Mouse (Mus musculus) limb, embryonic 13.5 days (tissue): Measurements from ENCODE around the gene Car12. TPM values are rescaled to one million over a fixed set of nuclear protein-coding genes. Genes with fewer than 3 reads are reported as not detected.

Experiments
- ATAC-seq: fragments of 200-750 bp; cut with Nextera tagmentation; 2 replicates; pipeline ENCODE4 v1.8.0; 2017; ENCODE audit warnings: low read depth, moderate number of reproducible peaks, moderate TSS enrichment; ENCODE audit not compliant: low FRiP score
- H3K27ac ChIP-seq: fragments of 300-500 bp; sonication (generic); 2 replicates; pipeline ENCODE4 v1.5.1; 2015; ENCODE audit warnings: inconsistent platforms, mild to moderate bottlenecking, moderate library complexity
- H3K27me3 ChIP-seq: fragments of 300-500 bp; sonication (generic); 2 replicates; pipeline ENCODE4 v1.6.1; 2015; ENCODE audit warnings: mild to moderate bottlenecking, inconsistent platforms
- H3K36me3 ChIP-seq: fragments of 300-500 bp; sonication (generic); 2 replicates; pipeline ENCODE4 v1.6.1; 2015; ENCODE audit warnings: inconsistent platforms, mild to moderate bottlenecking, moderate library complexity
- H3K4me1 ChIP-seq: fragments of 300-500 bp; sonication (generic); 2 replicates; pipeline ENCODE4 v1.6.1; 2015; ENCODE audit warnings: inconsistent platforms
- H3K4me2 ChIP-seq: fragments of 300-500 bp; sonication (generic); replicated peaks from 2 replicates; pipeline ENCODE4 v1.6.1; 2015; ENCODE audit warnings: inconsistent platforms, mild to moderate bottlenecking, moderate library complexity
- H3K4me3 ChIP-seq: fragments of 300-500 bp; sonication (generic); 2 replicates; pipeline ENCODE4 v1.5.1; 2015; ENCODE audit warnings: moderate library complexity, mild to moderate bottlenecking, inconsistent platforms
- H3K9ac ChIP-seq: fragments of 300-500 bp; sonication (generic); 2 replicates; pipeline ENCODE4 v1.6.1; 2015; ENCODE audit warnings: mild to moderate bottlenecking, inconsistent platforms
- H3K9me3 ChIP-seq: fragments of 300-500 bp; sonication (generic); 2 replicates; pipeline ENCODE4 v1.6.1; 2016; ENCODE audit warnings: inconsistent platforms
- WGBS: fragments of 180-500 bp; shearing (Covaris S2); methylation state at CpG from one replicate; pipeline ENCODE4 v1.1.7; 2015; 5-methylcytosine and 5-hydroxymethylcytosine counted together
- polyA plus RNA-seq: library from polyadenylated mRNA; unstranded; fragments of >200 nt; fragmentation: Nextera tagmentation; extraction: Ambion mirVana; gene quantifications from 2 replicates; pipeline ENCODE4 v1.2.1, GENCODE M21; 2015

The Car12 gene
- polyA plus RNA-seq, 1 experiment from 2014 or later = 21.9 TPM

DNA sequence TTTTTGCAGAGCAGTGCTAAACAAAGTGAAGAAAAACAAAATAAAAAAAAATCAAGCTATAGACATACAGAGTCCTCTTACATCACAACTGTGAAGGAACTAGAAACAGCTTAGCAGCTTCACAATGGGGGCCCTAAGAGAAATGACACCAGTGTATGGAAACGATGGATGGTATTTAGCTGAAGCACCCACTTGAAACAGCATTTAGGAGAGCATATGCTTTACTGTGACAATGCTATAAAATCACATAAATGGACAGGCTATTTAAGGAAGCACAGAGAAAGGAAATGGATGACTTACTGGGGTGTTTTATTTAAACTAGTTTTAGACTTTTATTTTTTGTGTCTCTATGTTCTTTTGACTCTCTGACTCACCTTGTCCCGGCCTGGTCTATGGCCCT lies 25.8 kb upstream of the Car12 start:
- ATAC-seq = no peak
- 83% methylated on average over 2 of the region's 2 CpGs for WGBS

GRCm38 (mm10) chr9:66691683-66692305 lies 21.7 kb upstream of the Car12 start:
- H3K9me3 ChIP-seq = no peaks in the 10 kb centered on the region

More for the DNA sequence above, 25.8 kb upstream of the Car12 start:
- Histone ChIP-seq H3K27me3 (no peaks in the 10 kb centered on the region), H3K9me3 (no peaks in the 10 kb centered on the region), H3K27ac (no peak overlapping the region), H3K4me1 (peaks cover 11% of the 10 kb centered on the region), H3K9ac (no peak overlapping the region), H3K4me2 (no peak overlapping the region), H3K36me3 (no peaks in the 10 kb centered on the region), H3K4me3 (no peak overlapping the region)

DNA sequence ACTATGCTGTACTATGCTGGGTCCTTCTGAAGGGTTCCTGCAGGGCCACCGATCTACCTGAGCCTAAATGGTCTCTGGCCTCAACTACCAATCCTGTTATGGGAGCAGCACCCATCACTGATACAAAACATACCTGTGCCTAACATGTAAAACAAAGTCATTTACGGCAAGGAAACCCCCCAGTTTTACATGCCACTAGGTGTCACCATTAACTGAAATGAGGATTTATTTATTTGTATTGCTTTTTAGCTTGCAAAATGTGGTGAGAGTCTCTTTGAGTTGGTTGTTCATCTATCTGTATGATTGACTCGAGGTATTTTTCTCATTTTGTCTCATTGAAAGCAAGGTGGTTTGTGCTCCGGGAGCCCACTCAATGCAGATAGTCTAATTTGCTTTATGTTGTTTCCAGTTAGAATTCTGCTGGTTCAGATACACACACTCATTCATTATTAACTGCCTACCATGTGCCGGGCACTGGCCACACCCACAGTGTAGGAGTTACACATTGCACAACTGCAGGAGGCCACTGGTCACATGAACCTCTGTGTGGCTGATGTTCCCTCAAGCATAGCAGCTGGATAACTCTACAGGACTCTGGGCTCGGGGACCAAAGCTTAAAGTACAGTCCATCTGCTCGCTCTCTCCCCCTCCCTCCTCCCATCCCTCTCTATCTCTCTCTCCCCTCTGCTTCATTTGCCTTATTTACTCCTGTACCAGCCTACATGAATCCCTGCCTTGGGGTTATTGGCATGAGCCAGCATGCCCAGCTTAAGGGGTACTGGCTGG lies 15.9 kb upstream of the Car12 start:
- H3K4me2 ChIP-seq = no peak overlapping the region
- no peaks in the 10 kb centered on the region for H3K9me3 ChIP-seq
- WGBS = 72% methylated on average over 7 of the region's 7 CpGs
- no peak for ATAC-seq
- H3K4me1 ChIP-seq = no peaks in the 10 kb centered on the region
- no peaks in the 10 kb centered on the region for H3K36me3 ChIP-seq
- H3K27ac ChIP-seq = no peak overlapping the region
- no peak overlapping the region for H3K9ac ChIP-seq
- no peaks in the 10 kb centered on the region for H3K27me3 ChIP-seq
- no peak overlapping the region for H3K4me3 ChIP-seq

More at GRCm38 (mm10) chr9:66691683-66692305, 21.7 kb upstream of the Car12 start:
- Histone ChIP-seq H3K4me2 (no peak overlapping the region), H3K27me3 (no peaks in the 10 kb centered on the region), H3K9ac (no peak overlapping the region), H3K27ac (no peak overlapping the region), H3K36me3 (no peaks in the 10 kb centered on the region), H3K4me3 (no peak overlapping the region), H3K4me1 (peaks cover 5% of the 10 kb centered on the region; the same call in 1 of the 2 replicates)
- WGBS = 76% methylated on average over 4 of the region's 4 CpGs
- no peak; the same call in 1 of the 2 replicates for ATAC-seq

- no peak overlapping the region for H3K4me3 ChIP-seq
Observed at GRCm38 (mm10) chr9:66699748-66700147, 13.7 kb upstream of the Car12 start.

DNA sequence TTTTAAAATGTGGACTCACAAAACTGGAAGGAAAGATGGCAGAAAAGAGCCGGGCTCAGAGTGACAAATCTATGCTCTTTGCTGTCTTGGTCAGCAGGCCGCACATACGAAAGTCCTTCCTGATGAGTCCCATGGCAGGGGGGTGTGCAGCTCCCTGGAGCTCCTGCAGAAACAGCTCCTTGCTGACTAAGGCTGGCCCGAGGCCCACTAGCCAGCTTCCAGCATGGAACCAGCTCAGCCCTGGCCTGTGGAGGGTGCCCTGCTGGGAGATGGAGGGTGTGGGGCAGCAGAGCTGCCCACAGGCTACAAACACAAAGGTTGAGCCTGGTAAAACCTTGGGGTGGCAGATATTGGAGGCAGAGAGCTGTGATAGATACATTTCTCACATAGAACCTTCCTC lies 10.5 kb upstream of the Car12 start:
- Histone ChIP-seq H3K36me3 (no peaks in the 10 kb centered on the region), H3K9ac (no peak overlapping the region), H3K4me3 (no peak overlapping the region), H3K4me1 (peaks cover 14% of the 10 kb centered on the region), H3K9me3 (no peaks in the 10 kb centered on the region), H3K4me2 (no peak overlapping the region), H3K27me3 (no peaks in the 10 kb centered on the region), H3K27ac (no peak overlapping the region)
- no peak for ATAC-seq
- WGBS = 73% methylated on average over 4 of the region's 4 CpGs

More at GRCm38 (mm10) chr9:66699748-66700147, 13.7 kb upstream of the Car12 start:
- Histone ChIP-seq H3K9me3 (no peaks in the 10 kb centered on the region), H3K4me1 (no peaks in the 10 kb centered on the region), H3K27ac (no peak overlapping the region), H3K27me3 (no peaks in the 10 kb centered on the region), H3K9ac (no peak overlapping the region), H3K4me2 (no peak overlapping the region), H3K36me3 (no peaks in the 10 kb centered on the region)
- ATAC-seq = no peak
- WGBS = 83% methylated on average over 4 of the region's 4 CpGs

- Histone ChIP-seq H3K27ac (no peak overlapping the region), H3K4me2 (no peak overlapping the region), H3K4me3 (no peak overlapping the region), H3K27me3 (no peaks in the 10 kb centered on the region), H3K9ac (no peak overlapping the region), H3K4me1 (peaks cover 31% of the 10 kb centered on the region), H3K36me3 (no peaks in the 10 kb centered on the region), H3K9me3 (no peaks in the 10 kb centered on the region)
- no peak for ATAC-seq
Observed at GRCm38 (mm10) chr9:66705354-66705753, 8.1 kb upstream of the Car12 start.

DNA sequence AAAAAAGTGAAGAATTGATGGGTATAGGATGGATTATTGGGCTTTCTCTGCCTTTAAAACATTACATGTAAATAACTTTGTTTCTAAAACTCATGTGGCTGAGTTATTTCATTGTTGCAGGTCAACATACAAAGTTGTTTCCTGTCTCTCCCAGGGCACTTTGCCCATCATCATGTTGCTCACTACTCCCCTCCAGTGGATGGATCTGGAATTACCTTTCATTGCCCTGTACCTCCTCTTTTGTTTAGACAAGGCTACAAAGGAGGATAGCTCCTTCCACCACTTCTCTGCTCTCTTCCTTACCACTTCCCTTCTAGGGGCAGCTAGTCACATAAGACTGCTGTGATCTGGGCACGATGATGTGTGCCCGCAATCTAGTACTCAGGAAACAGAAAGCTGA lies 7.7 kb upstream of the Car12 start:
- H3K4me3 ChIP-seq = no peak overlapping the region
- 53% methylated on average over 2 of the region's 2 CpGs for WGBS
- H3K4me1 ChIP-seq = peaks cover 31% of the 10 kb centered on the region
- H3K36me3 ChIP-seq = no peaks in the 10 kb centered on the region
- no peak overlapping the region for H3K27ac ChIP-seq
- H3K27me3 ChIP-seq = no peaks in the 10 kb centered on the region
- H3K9me3 ChIP-seq = no peaks in the 10 kb centered on the region
- no peak overlapping the region for H3K9ac ChIP-seq
- ATAC-seq = no peak
- H3K4me2 ChIP-seq = no peak overlapping the region

DNA sequence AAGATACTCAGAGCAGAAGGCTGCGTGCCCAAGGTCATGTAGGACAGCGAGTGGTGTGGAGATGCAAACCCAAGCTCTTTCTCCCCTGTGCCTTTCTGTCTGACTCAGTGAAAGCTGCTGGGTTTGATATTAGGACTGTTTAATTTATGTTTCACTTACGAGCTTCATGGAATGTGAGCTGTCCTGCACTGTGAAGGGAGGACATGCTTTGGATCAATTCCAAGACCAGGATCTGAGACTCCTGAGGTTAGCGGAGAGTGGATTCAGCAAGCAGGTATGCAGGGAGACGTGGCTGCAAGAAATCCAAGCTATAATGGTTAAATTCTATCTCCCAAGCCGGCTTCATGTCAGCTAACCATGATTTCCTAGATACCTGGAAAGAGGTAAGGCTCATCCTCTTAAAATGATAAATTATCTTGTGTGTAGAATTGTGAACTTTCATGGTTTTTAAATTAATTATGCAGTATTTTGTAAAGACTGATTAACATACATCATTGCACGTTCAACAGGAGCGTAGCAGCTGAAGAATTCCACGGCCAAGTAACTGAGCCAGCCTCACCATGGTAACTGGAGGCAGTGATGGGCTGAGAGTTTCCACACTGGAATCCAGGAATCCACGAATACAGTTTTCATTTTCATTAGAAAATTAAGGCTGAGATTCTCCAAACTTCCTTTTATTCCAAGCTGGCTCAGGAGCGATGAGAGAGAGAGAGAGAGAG lies 5.3 kb upstream of the Car12 start:
- Histone ChIP-seq H3K27me3 (0 out of 2 replicates have a peak, but pooled peaks cover 7% of the 10 kb centered on the region), H3K9me3 (no peaks in the 10 kb centered on the region), H3K4me2 (peak overlapping the region; percentile 25; the same call in 1 of the 2 replicates), H3K36me3 (no peaks in the 10 kb centered on the region), H3K4me1 (peaks cover 33% of the 10 kb centered on the region), H3K9ac (peak overlapping the region; percentile 2; the same call in 1 of the 2 replicates), H3K4me3 (no peak overlapping the region), H3K27ac (peak overlapping the region; percentile 53)
- 56% methylated on average over 11 of the region's 11 CpGs for WGBS
- no peak; the same call in 1 of the 2 replicates for ATAC-seq

GRCm38 (mm10) chr9:66708816-66709555 lies 4.5 kb upstream of the Car12 start:
- peak; percentile 24; the same call in 1 of the 2 replicates for ATAC-seq
- peak overlapping the region; percentile 19; the same call in 1 of the 2 replicates for H3K9ac ChIP-seq
- no peaks in the 10 kb centered on the region for H3K36me3 ChIP-seq
- 0 out of 2 replicates have a peak, but pooled peaks cover 7% of the 10 kb centered on the region for H3K27me3 ChIP-seq
- peak overlapping the region; percentile 64 for H3K27ac ChIP-seq
- peaks cover 39% of the 10 kb centered on the region for H3K4me1 ChIP-seq
- no peak overlapping the region for H3K4me3 ChIP-seq
- H3K4me2 ChIP-seq = peak overlapping the region; percentile 20
- H3K9me3 ChIP-seq = no peaks in the 10 kb centered on the region
- 37% methylated on average over 12 of the region's 12 CpGs for WGBS

- Histone ChIP-seq H3K4me2 (no peak overlapping the region), H3K27me3 (0 out of 2 replicates have a peak, but pooled peaks cover 7% of the 10 kb centered on the region), H3K4me3 (no peak overlapping the region), H3K36me3 (no peaks in the 10 kb centered on the region), H3K9ac (no peak overlapping the region), H3K9me3 (no peaks in the 10 kb centered on the region), H3K27ac (no peak overlapping the region), H3K4me1 (peaks cover 55% of the 10 kb centered on the region)
- WGBS = 79% methylated on average over 6 of the region's 6 CpGs
- no peak for ATAC-seq
Observed at GRCm38 (mm10) chr9:66710626-66711025, 2.9 kb upstream of the Car12 start.

DNA sequence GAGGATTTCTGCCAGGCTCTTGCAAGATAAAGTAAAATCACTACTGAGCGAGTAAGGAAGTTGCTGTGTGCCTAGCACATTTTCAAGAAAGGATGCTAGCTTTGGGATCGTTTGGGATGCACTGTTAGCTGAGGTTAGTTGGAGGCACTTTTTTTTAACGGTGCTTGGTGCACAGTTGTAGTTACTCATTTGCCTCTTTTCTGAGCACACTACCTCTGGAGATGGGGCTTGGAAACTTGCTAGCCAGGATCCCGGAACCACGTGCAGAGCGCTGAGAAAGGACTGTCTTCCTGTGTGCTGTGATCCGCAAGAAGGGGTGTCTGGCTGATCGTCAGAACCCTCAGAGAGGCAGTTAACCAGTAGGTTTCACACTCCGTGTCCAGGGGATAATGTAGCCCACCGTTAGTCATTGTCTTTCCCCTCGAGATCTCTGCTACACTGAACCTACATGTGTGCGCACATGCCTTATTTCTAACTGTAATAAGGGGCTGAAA lies 583 bp downstream of the Car12 start:
- Histone ChIP-seq H3K36me3 (no peaks in the 10 kb centered on the region), H3K4me2 (peak overlapping the region; percentile 75), H3K9me3 (no peaks in the 10 kb centered on the region), H3K4me1 (peaks cover 56% of the 10 kb centered on the region), H3K9ac (peak overlapping the region; percentile 66), H3K4me3 (peak overlapping the region; percentile 50), H3K27ac (no peak overlapping the region), H3K27me3 (0 out of 2 replicates have a peak, but pooled peaks cover 7% of the 10 kb centered on the region)
- no peak for ATAC-seq
- 14% methylated on average over 12 of the region's 12 CpGs for WGBS
